Mouse (Mus musculus) layer of hippocampus, adult 11-12 months (tissue): ENCODE data around the gene Galk2.

Source experiments
- DNase-seq: peaks from one replicate; pipeline ENCODE4 v3.0.0; 2022; ENCODE audit warnings: low spot score

The Galk2 gene

DNA sequence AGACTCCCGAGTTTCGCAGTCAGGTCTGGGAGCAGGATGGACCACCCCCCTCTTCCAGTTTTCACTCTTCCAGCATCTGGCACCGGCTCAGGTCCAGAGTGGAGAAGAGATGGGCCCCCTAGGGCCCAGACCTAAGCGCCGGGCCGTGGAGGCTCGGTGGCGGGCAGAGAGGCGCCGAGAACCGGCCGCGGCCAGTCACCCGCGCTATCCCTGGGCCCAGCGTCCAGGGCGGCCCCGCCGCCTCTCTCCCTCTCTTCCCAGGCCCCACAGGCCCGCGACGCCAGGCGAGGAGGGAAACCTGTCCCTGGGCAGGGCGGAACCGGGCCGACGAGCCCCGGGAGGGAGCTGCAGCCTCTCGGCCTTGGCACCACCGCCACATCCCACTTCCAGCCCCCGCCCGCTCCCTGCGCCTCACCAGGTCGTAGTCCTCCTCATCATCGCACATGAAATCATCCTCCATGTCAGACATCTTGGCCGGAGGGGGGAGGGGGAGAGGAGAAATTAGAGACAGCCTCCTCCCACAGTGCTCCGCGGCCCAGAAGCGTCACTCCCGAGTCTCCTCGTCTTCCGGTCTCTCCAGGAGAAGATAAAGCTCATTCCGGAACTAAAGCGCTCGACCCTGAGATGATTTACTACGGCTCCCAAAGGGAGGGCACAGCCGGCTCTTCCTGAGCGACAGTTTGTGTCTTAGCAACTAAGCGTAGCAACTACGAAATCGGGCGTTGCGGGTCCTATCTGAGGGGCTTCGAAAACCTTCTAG lies at the start of gene Galk2, which contains the start of gene Cops2:
Gene Galk2, plus strand, starts transcription at position 589 of the 760 bp plus-strand sequence.
Gene Cops2, minus strand, starts transcription at position 619 of the 760 bp plus-strand sequence.
- peak; percentile 97 for DNase-seq

DNA sequence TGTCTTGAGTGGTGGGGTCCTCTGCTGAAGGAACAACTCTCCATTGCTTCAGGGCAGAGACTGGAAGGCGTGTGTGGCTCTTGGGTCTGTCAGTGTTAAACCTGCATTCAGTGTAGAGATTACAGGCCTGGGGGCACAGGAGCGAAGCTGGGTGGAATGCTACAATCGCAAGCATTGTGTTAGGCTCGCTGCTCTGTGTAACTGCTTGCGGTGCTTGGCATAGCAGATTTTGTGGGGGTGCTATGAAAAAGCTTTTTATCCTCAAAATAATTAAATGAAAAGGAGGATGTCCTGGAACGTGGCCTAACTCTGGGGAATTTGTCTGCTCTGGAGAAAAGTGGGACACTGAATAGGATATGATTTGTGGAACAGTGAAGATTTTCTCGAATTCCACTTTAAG lies 49.4 kb upstream of the Galk2 start:
- DNase-seq, result peak; percentile 67

DNA sequence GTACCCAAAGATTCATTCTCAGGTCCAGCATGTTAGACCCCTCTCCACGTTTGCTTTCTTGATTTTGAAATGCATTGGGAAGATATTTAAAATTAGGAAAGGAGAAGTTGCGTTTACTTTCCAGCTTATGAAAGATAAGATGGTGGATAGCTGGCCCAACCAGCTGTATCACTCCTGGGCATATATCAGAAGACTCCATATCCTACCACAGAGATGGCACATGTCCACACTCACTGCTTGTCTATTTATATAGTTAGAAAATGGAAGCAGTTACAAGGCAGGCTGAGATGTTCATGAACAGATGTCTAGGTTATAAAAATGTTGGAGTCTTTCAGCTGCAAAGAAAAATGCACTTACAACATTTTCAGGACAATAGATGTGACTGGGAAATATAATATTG lies 47.6 kb upstream of the Galk2 start:
- no peak for DNase-seq

DNA sequence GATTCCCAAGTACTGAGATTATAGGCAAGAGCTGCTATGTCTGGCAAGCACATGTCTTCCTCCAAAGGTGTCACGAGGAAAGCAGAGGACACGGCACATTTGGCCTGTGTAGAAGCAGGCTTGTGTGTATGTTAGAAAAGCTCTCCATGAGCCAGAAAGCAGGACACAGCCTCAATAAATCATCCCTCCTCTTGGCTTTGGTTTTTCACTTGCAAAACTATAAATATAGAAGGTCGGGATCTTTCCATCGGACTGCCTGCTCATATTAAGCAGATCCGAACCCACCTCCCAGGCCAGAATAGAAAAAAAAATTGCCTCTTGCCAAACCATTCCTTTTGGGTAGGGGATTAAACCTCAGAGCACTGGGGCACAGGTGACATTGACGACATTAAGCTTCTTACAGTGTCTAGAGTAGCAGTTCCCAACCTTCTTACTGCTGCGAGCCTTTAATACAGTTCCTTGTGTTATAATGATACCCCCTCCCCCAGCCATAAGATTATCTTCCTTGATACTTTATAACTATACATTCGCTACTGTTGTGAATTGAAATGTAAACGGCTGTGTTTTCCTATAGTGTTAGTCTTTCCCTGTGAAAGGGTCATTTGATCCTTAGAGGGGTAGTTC lies 44.8 kb upstream of the Galk2 start:
- DNase-seq, result no peak

DNA sequence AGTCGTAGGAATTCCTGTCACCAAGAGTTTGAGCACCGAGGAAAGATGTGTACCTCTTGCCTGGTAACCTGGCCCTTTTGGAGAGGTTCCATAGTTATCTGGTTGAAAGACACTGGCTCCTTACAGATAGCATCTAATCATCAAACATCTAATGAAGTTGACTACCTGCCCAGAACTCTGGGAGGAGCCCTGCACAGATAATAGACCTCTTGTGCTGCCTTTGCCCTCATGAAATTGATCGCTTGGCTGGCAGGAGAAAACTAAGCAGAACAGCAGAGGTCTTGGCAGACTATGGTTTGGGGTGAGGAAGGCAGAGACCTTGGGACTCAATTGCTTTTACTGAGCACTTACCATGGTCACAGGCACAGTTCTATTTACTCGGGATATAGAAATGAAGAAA lies 38.5 kb upstream of the Galk2 start:
- DNase-seq, result no peak

DNA sequence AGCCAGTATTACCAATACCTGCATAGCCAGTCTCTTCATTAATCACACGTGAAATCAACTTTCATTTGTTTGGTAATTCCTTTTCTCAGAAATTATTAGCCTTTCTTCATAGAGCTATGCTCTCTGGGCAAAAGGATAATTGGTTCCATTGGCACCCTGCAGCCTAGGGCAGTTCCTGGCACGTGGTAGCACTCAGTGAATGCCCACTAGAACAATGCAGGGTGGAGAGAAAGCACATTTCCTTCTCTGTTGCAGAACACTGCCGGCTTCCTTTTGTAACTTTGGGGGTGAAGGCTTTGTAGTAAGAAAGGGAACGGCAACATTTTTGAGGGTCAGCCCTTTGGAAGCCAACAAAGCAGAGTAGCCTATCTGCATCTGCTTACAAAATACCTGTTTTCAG lies 32.7 kb upstream of the Galk2 start:
- DNase-seq, result no peak

DNA sequence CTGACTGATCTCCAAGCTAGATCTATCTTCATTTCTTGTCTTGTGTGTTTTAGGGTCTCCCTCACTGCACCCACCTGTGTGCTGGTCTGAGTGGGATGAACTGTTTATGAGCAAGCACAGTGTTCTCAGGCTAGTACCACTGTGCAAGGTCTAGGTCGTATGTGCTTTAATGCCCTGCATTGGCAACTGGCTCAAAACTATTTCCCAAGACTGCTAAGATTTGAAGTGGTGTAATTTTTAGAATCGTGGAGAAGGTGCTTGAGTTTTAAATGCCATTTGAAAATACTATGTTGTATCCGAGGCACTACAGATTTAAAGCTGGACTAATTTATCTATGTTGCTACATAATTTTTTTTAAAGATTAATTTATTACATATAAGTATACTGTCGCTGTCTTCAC lies 31.0 kb upstream of the Galk2 start:
- DNase-seq, result no peak

DNA sequence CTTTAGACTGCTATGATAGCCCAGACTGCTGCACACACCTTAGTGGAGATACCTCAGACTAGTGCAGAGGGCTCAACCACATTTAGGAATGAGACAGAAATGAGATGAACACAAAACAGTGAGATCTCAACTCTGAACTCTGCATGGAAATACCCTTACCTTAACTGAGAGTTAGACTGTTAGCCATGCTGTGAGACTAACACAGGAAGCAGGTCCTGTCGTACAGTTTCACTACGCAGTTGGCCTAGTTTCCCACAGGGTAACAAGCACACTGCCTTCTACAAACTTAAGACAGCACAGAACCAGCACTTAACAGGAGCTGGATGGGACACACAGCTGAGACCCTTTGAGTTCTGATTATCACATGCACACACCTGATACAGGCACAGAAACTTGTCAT lies 29.0 kb upstream of the Galk2 start:
- no peak for DNase-seq

DNA sequence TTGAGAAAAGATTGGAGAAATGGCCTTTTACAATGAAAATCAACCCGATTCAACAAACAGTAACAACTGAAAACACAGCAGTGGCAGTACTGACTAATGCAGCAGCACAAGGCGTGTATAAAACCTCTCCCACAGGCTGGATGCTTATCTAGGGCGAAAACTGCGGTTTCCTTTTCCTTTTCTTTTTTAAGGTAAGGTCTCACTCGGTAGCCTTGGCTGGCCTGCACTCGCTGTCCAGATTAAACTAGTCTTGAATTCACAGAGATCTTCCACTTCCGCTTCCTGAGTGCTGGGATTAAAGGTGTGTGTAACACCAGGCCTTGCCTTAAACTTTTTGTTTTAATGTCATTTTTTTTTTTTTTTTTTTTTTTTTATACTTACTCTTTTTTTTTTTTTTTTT lies 20.8 kb upstream of the Galk2 start:
- no peak for DNase-seq

DNA sequence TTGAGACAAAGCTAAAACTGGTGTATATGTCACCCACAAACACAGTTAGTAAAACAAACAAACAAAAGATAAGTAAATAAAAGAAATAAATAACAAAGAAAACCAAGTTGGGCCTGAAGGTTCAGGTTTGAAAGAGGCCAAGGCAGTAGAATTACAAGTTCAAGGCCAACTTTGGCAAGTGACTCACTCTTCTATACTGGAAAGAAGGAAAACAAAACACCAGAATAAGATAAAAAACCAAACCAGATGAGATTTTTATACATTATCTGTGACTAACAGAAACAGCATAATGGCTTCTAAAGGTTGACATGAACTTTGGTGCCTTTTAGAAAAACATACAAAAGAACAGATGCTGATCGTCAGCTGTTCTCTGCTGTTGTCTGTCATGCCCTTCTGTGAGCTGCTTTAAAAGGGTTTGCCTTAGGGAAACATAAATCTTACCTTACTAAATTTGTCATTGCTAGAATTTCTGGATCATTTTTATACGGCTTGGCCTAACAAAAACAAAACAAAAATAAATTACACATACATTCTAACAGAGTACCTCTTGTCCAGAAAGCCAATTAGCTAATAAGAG lies 20.1 kb upstream of the Galk2 start:
- DNase-seq, result no peak

DNA sequence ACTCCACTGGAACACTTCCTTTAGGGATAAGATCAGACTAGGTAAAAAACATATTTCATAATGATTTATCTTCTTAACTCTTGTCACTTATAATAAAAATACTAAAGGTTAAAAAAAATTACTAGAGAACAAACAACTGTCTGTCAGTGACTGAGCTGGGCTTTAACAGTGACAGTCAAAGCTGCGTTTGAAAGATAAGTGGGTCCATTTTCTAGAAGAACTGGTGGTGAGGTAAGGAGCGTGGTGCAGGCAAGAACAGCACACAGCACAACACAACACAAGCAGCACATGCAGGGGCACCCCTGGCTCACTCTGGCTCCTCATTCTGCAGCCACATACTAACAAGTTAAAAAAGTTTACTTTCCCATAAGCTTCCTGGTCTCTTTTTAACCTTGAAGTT lies 7.7 kb upstream of the Galk2 start:
- no peak for DNase-seq

DNA sequence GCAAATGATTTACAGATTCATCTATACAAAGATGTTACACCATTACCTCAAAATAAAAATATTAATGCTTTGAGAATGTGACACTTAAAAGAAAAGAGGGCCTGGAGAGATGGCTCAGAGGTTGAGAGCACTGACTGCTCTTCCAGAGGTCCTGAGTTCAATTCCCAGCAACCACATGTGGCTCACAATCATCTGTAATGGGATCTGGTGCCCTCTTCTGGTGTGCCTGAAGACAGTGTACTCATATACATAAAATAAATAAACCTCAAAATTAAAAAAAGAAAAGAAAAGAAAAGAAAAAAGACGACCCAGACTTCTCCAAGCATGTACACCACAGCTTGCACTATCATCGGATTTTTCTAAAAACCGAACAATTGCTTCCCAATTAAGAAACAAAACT lies 1.2 kb upstream of the Galk2 start:
- DNase-seq, result no peak

DNA sequence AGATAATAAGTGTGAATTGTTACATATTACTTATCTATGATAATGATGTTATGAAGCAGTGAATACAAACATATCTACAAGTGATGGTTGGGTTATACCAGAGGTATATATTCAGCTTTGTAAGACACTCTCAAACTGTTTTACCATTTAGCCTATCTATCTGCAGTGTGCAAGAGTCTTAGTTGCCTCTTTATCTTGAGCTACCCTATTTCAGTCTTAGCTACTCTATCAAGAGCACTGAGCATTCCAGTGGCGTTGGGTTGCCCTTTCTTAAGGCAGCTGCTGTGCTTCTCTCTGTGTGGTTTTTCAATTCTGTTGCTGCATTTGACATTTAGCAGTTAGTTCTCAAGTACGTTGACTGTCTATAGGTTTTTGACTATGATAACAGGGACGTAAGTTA lies 4.9 kb downstream of the Galk2 start:
- no peak for DNase-seq

DNA sequence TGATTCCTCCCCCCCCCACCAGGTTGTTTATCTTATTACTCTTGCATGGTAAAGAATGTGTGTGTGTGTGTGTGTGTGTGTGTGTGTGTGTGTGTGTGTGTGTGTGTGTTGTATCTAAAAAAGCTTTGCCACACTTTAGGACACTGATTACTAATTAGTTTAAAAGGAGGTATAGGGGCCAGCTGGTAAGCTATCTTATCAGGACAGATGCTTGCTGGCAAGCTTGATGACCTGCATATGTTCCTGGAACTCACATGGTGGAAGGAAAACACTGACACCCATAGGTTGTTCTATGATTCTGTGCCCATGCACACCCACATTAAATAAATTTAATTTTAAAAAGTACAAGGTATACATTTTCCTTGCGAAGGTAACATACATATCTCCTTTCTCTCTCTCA lies 5.6 kb downstream of the Galk2 start:
- DNase-seq, result no peak

DNA sequence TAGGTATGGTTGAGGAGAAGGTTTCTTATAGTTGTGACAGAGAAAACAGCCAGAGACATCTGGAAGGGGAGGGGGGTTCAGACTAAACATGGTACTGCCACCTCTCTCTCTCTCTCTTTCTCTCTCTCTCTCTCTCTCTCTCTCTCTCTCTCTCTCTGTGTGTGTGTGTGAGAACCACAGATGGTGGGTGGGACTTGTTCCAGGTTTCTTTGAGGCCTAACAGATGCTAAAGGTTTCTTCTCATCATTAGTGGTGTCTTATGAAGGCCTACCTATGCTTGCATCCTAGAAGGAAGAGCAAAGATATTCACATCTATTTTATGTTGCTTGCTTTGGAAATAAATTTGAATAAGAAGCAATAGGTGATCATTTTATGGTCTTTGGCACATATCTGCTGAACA lies 6.7 kb downstream of the Galk2 start:
- DNase-seq, result no peak

DNA sequence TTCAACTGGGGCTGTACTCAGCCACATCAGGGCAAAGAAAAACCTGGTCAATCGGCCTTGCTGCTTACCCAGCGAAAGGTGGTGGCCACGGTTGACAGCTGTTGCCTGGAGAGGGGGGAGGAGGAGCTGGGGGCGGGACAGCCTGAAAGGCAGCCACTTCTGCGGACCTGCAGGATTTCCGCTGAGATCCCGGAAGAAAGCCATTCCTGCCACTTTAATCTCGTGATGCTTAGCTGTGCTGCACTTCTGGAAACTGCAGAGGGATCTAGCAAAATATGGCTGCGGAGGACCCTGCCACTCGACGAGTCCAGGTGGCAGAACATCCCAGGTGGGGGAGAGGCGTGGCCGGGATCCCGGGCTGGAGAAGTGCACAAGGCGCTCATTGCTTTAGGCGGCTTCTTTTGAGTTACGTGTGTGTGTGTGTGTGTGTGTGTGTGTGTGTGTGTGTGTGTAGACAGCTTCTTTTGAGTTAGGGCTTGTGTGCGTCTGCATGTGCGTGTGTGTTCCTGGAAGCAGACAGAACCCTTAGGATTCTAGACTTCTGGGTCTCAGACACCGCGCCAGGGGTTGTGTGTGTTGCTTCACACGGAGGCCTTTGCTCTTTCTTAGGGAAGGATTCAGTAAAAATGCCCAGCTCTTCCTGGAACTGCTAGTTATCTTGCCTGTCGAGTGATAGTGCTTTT lies 7.3 kb downstream of the Galk2 start:
- DNase-seq, result peak; percentile 38

DNA sequence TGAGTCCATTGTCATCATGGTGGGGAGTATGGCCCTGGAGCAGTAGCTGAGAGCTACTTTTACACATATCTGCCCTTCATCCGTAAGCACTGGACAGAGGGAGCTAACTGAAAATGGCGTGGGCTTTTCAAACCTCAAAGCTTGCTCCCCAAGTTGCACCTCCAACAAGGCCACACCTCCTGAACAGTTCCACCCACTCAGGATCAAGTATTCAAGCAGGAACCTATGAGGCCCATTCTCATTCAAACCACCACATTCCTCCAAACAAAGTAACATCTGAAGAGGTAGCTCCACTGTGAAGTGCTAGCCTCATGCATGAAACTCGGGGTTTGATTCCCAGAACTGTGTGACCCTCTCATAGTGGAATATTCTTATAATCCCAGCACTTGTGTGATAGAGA lies 9.4 kb downstream of the Galk2 start:
- no peak for DNase-seq

DNA sequence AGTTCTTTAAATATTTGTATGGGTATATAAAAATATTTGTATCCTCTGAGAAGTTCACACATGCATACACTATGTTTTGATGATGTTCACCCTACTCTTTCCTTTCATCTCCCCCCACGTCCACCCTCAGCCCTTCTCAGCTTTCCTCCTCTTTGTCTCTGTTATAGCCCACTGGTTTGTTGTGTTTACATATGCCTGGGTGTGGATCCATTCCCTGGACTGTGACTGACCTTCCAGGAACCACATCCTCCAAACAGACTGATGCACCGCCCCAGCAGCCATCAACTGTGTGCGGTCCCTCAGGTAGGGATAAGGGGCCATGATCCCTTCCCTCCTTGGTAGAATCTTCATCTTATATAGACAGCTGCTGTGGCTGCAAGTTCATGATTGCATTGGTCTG lies 11.2 kb downstream of the Galk2 start:
- no peak for DNase-seq

DNA sequence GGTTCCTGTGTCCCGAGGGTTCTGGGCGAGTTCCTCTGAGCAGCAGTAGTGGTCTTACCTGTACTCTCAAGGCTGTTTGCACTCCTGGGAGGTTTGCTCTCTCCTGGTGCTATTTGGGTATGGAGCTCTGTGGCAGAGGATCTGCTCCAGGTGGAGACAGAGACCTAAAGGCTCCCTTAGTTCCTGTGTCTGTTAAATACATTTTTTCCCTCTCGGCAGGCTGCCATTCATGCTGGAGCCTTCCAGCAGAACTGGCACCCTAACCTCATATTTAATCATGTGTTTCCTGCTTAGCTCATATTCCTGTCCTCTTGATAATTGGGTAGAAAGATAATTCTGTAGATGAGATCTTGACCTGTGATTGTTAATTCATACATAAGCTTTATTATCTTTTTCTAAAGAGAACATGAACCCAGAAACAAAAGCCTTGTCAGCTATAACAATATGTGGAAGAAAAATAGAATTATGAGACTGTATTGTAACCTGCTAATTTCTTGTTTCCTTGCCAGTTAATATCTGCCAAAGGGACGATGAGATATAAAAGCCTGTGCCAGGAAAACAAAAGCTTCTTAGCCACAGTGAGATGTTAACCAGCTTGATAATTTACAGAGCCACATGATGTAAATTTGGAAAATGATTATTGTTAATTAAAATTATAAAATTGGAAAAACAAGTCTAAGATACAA lies 27.1 kb downstream of the Galk2 start:
- peak; percentile 14 for DNase-seq

DNA sequence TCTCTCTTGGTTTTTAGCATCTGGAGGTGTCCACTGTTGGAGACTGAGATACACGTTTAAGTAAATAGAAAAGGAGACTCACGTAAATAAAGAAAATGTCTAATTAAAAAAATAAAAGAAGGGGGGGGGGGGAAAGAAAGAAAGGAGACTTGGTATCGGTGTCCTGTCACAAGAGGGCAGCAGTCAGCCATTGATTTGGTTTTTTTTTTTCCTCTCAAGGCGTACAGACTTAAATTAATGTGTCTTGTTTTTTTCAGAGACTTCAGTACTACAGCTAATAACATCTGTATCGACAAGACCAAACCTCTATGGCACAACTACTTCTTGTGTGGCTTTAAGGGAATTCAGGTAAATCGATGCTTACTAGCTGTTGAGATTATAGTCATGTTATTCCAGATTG lies 34.2 kb downstream of the Galk2 start:
- DNase-seq, result peak; percentile 14

DNA sequence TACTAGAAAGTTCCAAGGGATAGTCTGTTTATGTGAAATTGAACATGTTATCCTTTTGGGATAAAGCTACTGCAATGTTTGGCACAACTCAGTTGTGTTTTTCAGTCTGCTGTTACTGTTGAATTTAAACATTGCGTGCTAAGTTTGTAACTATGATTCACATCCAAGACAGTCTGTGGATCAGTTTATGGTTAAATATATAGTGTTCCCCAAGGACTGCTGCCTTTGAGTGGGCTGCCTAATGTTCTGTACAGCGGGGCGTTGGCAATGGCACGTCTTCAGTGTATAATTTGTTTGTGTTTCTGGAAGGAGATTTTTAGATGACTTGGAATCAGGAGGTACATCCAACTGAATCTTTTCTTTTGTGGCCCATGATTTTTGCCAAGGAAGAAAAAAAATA lies 36.2 kb downstream of the Galk2 start:
- DNase-seq, result no peak

DNA sequence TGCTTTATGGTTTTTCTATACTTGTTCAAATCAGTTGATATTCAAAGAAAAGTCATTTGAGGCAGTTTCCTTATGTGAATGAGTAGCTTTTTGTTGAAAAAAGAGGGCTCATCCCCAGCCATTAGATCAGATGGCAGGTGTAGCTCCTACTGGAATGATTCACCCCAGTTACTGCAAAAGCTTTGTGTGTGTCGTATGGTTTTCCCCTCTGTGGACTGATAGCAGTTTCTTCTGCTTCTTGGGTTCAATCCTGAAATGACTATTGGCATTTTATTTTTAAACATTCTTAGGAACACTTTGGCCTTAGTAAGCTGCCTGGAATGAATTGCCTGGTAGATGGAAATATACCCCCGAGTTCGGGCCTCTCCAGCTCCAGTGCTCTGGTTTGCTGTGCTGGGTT lies 37.4 kb downstream of the Galk2 start:
- DNase-seq, result no peak
